Mouse (Mus musculus) E14TG2a.4 (cell line): ENCODE data around the gene Hmga1.

Experiments used
- CTCF ChIP-seq: conservative IDR thresholded peaks from 2 replicates; pipeline ENCODE4 v1.5.1; 2014; ENCODE audit warnings: low read length
- POU5F1 ChIP-seq: IDR thresholded peaks from 2 replicates; pipeline ENCODE4 v1.6.1; 2014; ENCODE audit warnings: low read length, borderline replicate concordance

DNA sequence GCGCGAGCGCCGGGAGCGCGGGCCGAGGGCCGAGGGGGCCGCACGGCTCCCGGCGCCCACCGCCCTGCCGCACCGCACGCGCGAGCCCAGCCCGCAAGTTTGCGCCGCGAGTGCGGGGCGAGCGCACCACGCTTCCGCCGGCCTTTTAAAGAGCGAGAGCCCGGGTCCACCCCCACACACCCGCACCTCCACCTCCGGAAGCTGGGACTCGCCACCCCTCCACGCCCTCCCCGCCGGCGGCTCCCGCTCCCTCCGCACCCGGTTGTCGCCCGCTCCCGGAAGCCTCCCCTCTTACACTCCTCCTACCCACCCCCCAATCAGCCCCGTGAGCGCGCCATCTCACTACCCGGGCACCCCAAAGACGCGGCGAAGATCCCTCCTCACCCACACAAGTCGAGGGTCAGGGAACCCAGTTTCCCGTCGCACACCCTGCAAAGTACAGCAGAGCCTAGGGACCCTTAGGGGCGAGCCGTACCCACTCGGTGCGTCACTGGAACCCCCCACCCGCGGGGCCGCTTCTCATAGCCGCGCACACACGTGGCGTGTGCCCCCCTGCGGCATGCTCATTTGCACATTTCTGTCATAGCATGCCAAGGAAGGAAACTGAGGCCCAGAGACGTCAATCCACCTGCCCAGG, 42.9 kb upstream of the Hmga1 start:
- TF ChIP-seq CTCF (no peak), POU5F1 (no peak)
